Mouse (Mus musculus) brain, embryonic 14.5 days (tissue): ENCODE data around the gene Lrrc66. TPM values are rescaled to one million over a fixed set of nuclear protein-coding genes. Genes with fewer than 3 reads are reported as not detected.

Source experiments
- DNase-seq: peaks from one replicate; pipeline ENCODE4 v3.0.0-alpha.2; 2011; ENCODE audit warnings: low read depth
- CTCF ChIP-seq: fragments of 200-500 bp; IDR thresholded peaks from 2 replicates; pipeline ENCODE4 v1.5.1; 2012; ENCODE audit warnings: inconsistent platforms, mild to moderate bottlenecking, moderate library complexity, borderline replicate concordance; ENCODE audit not compliant: insufficient read depth, insufficient read length; ENCODE audit errors: extremely low read depth
- POLR2A ChIP-seq: fragments of 200-500 bp; IDR thresholded peaks from 2 replicates; pipeline ENCODE4 v1.6.1; 2012; ENCODE audit warnings: mild to moderate bottlenecking, inconsistent platforms, borderline replicate concordance; ENCODE audit not compliant: poor library complexity, insufficient read depth, insufficient read length, severe bottlenecking; ENCODE audit errors: extremely low read depth
- polyA plus RNA-seq: library from polyadenylated mRNA; depleted of rRNA; stranded (reverse); fragments of >200 nt; gene quantifications from 2 replicates; pipeline ENCODE4 v1.2.3, GENCODE M21; 2012

Gene Lrrc66
- polyA plus RNA-seq, 1 experiment = 0.04 TPM

GRCm38 (mm10) chr5:73611071-73611470 lies 21.3 kb downstream of the Lrrc66 start:
- TF ChIP-seq POLR2A (no peak), CTCF (no peak)
- no peak for DNase-seq

GRCm38 (mm10) chr5:73604964-73605363 lies 27.4 kb downstream of the Lrrc66 start:
- DNase-seq = no peak
- TF ChIP-seq CTCF (no peak), POLR2A (no peak)

- no peak for TF ChIP-seq POLR2A
- TF ChIP-seq CTCF = no peak
- DNase-seq = no peak
Observed at GRCm38 (mm10) chr5:73604542-73604941, 27.8 kb downstream of the Lrrc66 start.

GRCm38 (mm10) chr5:73602865-73603264 lies 29.5 kb downstream of the Lrrc66 start:
- DNase-seq = no peak
- TF ChIP-seq POLR2A = no peak
- no peak for TF ChIP-seq CTCF

GRCm38 (mm10) chr5:73601361-73601763 lies 31.0 kb downstream of the Lrrc66 start:
- TF ChIP-seq POLR2A (no peak), CTCF (no peak)
- peak; percentile 71 for DNase-seq

GRCm38 (mm10) chr5:73599991-73600390 lies 32.3 kb downstream of the Lrrc66 start:
- TF ChIP-seq CTCF (no peak), POLR2A (no peak)
- DNase-seq = no peak

- peak; percentile 73 for DNase-seq
- TF ChIP-seq POLR2A = no peak
- TF ChIP-seq CTCF = no peak
Observed at GRCm38 (mm10) chr5:73598943-73599695, 33.2 kb downstream of the Lrrc66 start.

- no peak for TF ChIP-seq POLR2A
- TF ChIP-seq CTCF = no peak
- DNase-seq = no peak
Observed at GRCm38 (mm10) chr5:73587119-73587518, 45.2 kb downstream of the Lrrc66 start.

- no peak for TF ChIP-seq CTCF
- TF ChIP-seq POLR2A = no peak
- no peak for DNase-seq
Observed at GRCm38 (mm10) chr5:73586597-73586996, 45.7 kb downstream of the Lrrc66 start.

- DNase-seq = peak; percentile 85
- TF ChIP-seq POLR2A (no peak), CTCF (no peak)
Observed at GRCm38 (mm10) chr5:73585212-73586115, 46.9 kb downstream of the Lrrc66 start.

GRCm38 (mm10) chr5:73584011-73584410 lies 48.3 kb downstream of the Lrrc66 start:
- DNase-seq = peak; percentile 57

GRCm38 (mm10) chr5:73578131-73578530 lies 54.2 kb downstream of the Lrrc66 start:
- TF ChIP-seq CTCF (no peak), POLR2A (no peak)
- DNase-seq = peak; percentile 34

- no peak for DNase-seq
- no peak for TF ChIP-seq POLR2A
- TF ChIP-seq CTCF = no peak
Observed at GRCm38 (mm10) chr5:73576708-73577107, 55.6 kb downstream of the Lrrc66 start.

- DNase-seq = no peak
- TF ChIP-seq CTCF = no peak
- no peak for TF ChIP-seq POLR2A
Observed at GRCm38 (mm10) chr5:73574616-73575015, 57.7 kb downstream of the Lrrc66 start.

GRCm38 (mm10) chr5:73573789-73574188 lies 58.5 kb downstream of the Lrrc66 start:
- no peak for DNase-seq
- TF ChIP-seq POLR2A = no peak
- no peak for TF ChIP-seq CTCF
